Mouse (Mus musculus): ENCODE results near the gene Gm45140. TPM values are rescaled to one million over a fixed set of nuclear protein-coding genes. Genes with fewer than 3 reads are reported as not detected.

The Gm45140 gene
- not detected for polyA plus RNA-seq (2014; fragmentation: Illumina TruSeq; extraction: RNeasy Lipid Tissue Mini Kit (QIAGEN cat#74804); ENCODE audit: low read depth, low replicate concordance)

DNA sequence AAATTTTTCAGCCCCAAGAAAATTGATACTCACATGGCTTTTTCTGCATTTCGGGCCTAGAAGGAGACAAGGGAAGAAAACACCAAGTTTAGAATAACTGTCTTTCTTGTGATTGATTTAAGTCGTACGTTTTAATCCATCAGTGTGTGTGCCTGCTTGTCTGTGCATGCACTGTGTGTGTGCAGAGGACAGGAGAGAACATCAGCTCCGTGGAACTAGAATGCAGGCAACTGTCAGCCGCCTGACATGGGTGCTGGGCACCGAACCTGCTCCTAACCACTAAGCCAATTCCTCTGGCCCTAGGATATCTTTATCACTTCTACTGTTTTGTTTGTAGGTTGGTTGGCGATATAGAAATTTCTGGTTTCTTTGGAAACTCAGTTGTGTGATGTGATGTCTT, at the start of gene Gm45140:
TSS of gene Gm45140 (minus strand) at position 101 of the 400 bp plus-strand sequence.

DNA sequence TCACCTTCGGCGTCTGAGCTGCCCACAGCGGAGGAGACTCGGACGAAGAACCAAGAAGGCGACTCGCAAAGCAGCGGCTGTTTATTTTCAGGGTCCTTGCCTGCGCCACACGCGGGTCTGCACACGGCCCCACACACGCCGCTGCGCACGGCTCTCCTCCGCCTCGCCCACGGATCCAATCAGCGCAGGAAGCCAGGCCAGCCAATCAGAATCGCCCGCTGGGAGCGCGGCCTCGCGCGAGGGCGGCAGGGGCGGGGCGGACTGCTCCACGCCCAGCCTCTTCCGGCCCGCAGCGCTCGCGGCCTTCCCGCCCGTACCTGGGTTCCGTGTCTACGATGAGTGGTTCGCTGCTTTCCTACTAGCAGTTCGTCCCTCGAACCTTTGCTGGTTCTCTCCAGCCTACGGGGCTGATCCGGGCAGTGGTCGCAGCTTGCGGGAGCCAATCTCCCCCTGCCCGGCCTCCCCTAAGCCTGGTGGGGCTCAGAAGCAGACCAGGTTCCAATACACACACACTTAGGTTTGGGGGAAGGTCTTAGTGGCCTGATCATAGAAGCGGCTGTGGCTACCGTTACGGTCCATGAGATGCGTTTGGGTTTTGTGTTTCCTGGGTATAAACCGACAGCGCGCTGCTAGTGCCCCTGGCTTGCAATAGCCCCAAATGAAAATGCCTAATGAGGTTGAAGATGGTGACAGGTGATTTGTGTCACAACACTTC, 15.5 kb upstream of the Gm45140 start, which contains the start of gene Cnbp:
TSS of gene Cnbp (minus strand) at position 207 of the 715 bp plus-strand sequence.

GRCm38 (mm10) chr6:87838551-87839197, 3.1 kb upstream of the Gm45140 start, which contains the start of gene Isy1:
Gene Isy1 (minus strand): TSS chr6:87838798.

DNA sequence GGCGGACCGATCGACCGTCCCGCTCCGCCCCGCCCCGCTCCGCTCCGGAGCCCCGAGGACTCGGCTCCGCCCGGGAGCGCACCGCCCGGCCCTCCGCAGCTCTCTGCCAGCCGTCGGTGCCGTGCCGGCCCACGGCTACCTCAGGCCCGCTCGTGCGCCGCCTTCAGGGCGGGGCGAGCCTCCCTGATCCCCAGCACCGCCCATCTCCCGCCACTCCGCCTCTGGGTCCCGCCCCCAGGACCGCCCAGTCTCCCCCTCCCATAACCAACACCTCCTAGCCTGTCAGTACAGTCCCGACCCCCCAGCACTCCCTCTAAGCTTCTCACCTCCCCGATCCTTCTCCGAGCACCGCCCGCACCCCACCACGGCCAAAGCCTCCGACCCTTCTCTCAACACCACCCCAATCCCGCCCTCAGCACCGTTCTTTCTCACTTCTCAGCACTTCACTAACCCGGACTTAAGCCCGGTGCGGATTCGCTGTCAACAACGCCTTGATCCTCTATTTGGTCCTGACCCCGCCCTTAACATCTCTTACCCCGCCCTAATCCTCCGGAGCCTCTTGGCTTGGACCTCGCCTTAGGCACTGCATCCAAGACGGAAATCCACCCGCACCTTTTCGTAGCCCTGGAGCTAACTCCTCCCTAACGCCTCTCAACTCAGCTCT, 23.8 kb downstream of the Gm45140 start, which contains the start of gene Rab43:
TSS of gene Rab43 (minus strand) at position 490 of the 664 bp plus-strand sequence.

GRCm38 (mm10) chr6:87777842-87778241, 57.8 kb downstream of the Gm45140 start, which contains the start of gene Gp9:
Gene Gp9 (plus strand): TSS chr6:87778072.

Other genes with a start within 250 kb of the Gm45140 start
- gene Prokr1, start 245.1 kb downstream of the Gm45140 start, polyA plus RNA-seq (2014; fragmentation: Illumina TruSeq; extraction: RNeasy Lipid Tissue Mini Kit (QIAGEN cat#74804); ENCODE audit: low read depth, low replicate concordance), result 0.85 TPM
- gene Aplf, start 163.6 kb downstream of the Gm45140 start, polyA plus RNA-seq (2014; fragmentation: Illumina TruSeq; extraction: RNeasy Lipid Tissue Mini Kit (QIAGEN cat#74804); ENCODE audit: low read depth, low replicate concordance), result 13.8 TPM
- gene Efcc1, start 104.9 kb downstream of the Gm45140 start, polyA plus RNA-seq (2014; fragmentation: Illumina TruSeq; extraction: RNeasy Lipid Tissue Mini Kit (QIAGEN cat#74804); ENCODE audit: low read depth, low replicate concordance), result not detected
- not detected for gene Gp9, start 57.7 kb downstream of the Gm45140 start, polyA plus RNA-seq (2014; fragmentation: Illumina TruSeq; extraction: RNeasy Lipid Tissue Mini Kit (QIAGEN cat#74804); ENCODE audit: low read depth, low replicate concordance)
- gene Rab43, start 23.6 kb downstream of the Gm45140 start, polyA plus RNA-seq (2014; fragmentation: Illumina TruSeq; extraction: RNeasy Lipid Tissue Mini Kit (QIAGEN cat#74804); ENCODE audit: low read depth, low replicate concordance), result 15.5 TPM
- gene Isy1, start 3.0 kb upstream of the Gm45140 start, polyA plus RNA-seq (2014; fragmentation: Illumina TruSeq; extraction: RNeasy Lipid Tissue Mini Kit (QIAGEN cat#74804); ENCODE audit: low read depth, low replicate concordance), result 19.4 TPM
- 698 TPM for gene Cnbp, start 15.3 kb upstream of the Gm45140 start, polyA plus RNA-seq (2014; fragmentation: Illumina TruSeq; extraction: RNeasy Lipid Tissue Mini Kit (QIAGEN cat#74804); ENCODE audit: low read depth, low replicate concordance)
- 27.1 TPM for gene Copg1, start 52.0 kb upstream of the Gm45140 start, polyA plus RNA-seq (2014; fragmentation: Illumina TruSeq; extraction: RNeasy Lipid Tissue Mini Kit (QIAGEN cat#74804); ENCODE audit: low read depth, low replicate concordance)
- 7.0 TPM for gene Hmces, start 78.1 kb upstream of the Gm45140 start, polyA plus RNA-seq (2014; fragmentation: Illumina TruSeq; extraction: RNeasy Lipid Tissue Mini Kit (QIAGEN cat#74804); ENCODE audit: low read depth, low replicate concordance)
- not detected for gene H1fx, start 145.8 kb upstream of the Gm45140 start, polyA plus RNA-seq (2014; fragmentation: Illumina TruSeq; extraction: RNeasy Lipid Tissue Mini Kit (QIAGEN cat#74804); ENCODE audit: low read depth, low replicate concordance)
- 290 TPM for gene Rab7, start 209.5 kb upstream of the Gm45140 start, polyA plus RNA-seq (2014; fragmentation: Illumina TruSeq; extraction: RNeasy Lipid Tissue Mini Kit (QIAGEN cat#74804); ENCODE audit: low read depth, low replicate concordance)
- 114 TPM for gene Rpn1, start 248.7 kb upstream of the Gm45140 start, polyA plus RNA-seq (2014; fragmentation: Illumina TruSeq; extraction: RNeasy Lipid Tissue Mini Kit (QIAGEN cat#74804); ENCODE audit: low read depth, low replicate concordance)

Data from sigmoid colon, adult 10 weeks (tissue).